Mouse (Mus musculus): ENCODE results near the gene Kcnc1. TPM values are rescaled to one million over a fixed set of nuclear protein-coding genes. Genes with fewer than 3 reads are reported as not detected.

Gene Kcnc1
- 0.69 and 1.1 TPM in 2 replicates for polyA plus RNA-seq (2014; fragmentation: Nextera tagmentation; extraction: Ambion mirVana)

GRCm38 (mm10) chr7:46396231-46396927, at the start of gene Kcnc1:
TSS of gene Kcnc1 (plus strand) at chr7:46396497.
- WGBS, result 0% methylated on average over 11 of the region's 93 CpGs
- H3K9me3 ChIP-seq (ENCODE audit: control insufficient read depth, low read length), result no peaks in the 10 kb centered on the region
- peaks cover 5% of the 10 kb centered on the region; the same call in 1 of the 2 replicates for H3K4me1 ChIP-seq (ENCODE audit: control insufficient read depth, insufficient read depth, low read length)
- H3K9ac ChIP-seq (ENCODE audit: low read depth, low read length), result peak within 1 kb of the TSS; percentile 35; the same call in 1 of the 2 replicates
- H3K27ac ChIP-seq (replicated peaks; ENCODE audit: low read depth, low read length), result no peak within 1 kb of the TSS
- ATAC-seq (ENCODE audit: low read depth) (peak; percentile 84), DNase-seq (ENCODE audit: low spot score) (peak; percentile 85)
- H3K36me3 ChIP-seq (ENCODE audit: control insufficient read depth, insufficient read depth, low read length), result no peaks in the 10 kb centered on the region
- peak within 1 kb of the TSS; percentile 86 for H3K4me2 ChIP-seq (ENCODE audit: low read depth, low read length)
- peaks cover 65% of the 10 kb centered on the region for H3K27me3 ChIP-seq (replicated peaks; ENCODE audit: control insufficient read depth, insufficient read depth, low read length)
- H3K4me3 ChIP-seq (ENCODE audit: low read depth, low read length), result peak within 1 kb of the TSS; percentile 47

- no peaks in the 10 kb centered on the region for H3K4me1 ChIP-seq (ENCODE audit: control insufficient read depth, insufficient read depth, low read length)
- no peak overlapping the region for H3K9ac ChIP-seq (ENCODE audit: low read depth, low read length)
- WGBS, result 88% methylated on average over 2 of the region's 4 CpGs
- H3K9me3 ChIP-seq (ENCODE audit: control insufficient read depth, low read length), result no peaks in the 10 kb centered on the region
- no peaks in the 10 kb centered on the region for H3K36me3 ChIP-seq (ENCODE audit: control insufficient read depth, insufficient read depth, low read length)
- no peak overlapping the region for H3K27ac ChIP-seq (replicated peaks; ENCODE audit: low read depth, low read length)
- peak; percentile 11 for DNase-seq (ENCODE audit: low spot score)
- peaks cover 39% of the 10 kb centered on the region for H3K27me3 ChIP-seq (replicated peaks; ENCODE audit: control insufficient read depth, insufficient read depth, low read length)
- no peak overlapping the region for H3K4me3 ChIP-seq (ENCODE audit: low read depth, low read length)
- no peak for ATAC-seq (ENCODE audit: low read depth)
- no peak overlapping the region for H3K4me2 ChIP-seq (ENCODE audit: low read depth, low read length)
These were observed 48.6 kb upstream of the Kcnc1 start for GRCm38 (mm10) chr7:46347692-46348091.

- H3K4me3 ChIP-seq (ENCODE audit: low read depth, low read length), result no peak overlapping the region
- peak; percentile 47 for DNase-seq (ENCODE audit: low spot score)
- whole genome bisulfite sequencing, result 0% methylated on average over 6 of the region's 36 CpGs
These were observed 47.5 kb upstream of the Kcnc1 start for GRCm38 (mm10) chr7:46348813-46349212.

GRCm38 (mm10) chr7:46350119-46350702, 46.1 kb upstream of the Kcnc1 start:
- no peak for ATAC-seq (ENCODE audit: low read depth)
- 45% methylated on average over 6 of the region's 9 CpGs for WGBS
- no peaks in the 10 kb centered on the region for H3K9me3 ChIP-seq (ENCODE audit: control insufficient read depth, low read length)

More at GRCm38 (mm10) chr7:46348813-46349212, 47.5 kb upstream of the Kcnc1 start:
- no peak overlapping the region for H3K9ac ChIP-seq (ENCODE audit: low read depth, low read length)
- peaks cover 39% of the 10 kb centered on the region for H3K27me3 ChIP-seq (replicated peaks; ENCODE audit: control insufficient read depth, insufficient read depth, low read length)
- no peaks in the 10 kb centered on the region for H3K4me1 ChIP-seq (ENCODE audit: control insufficient read depth, insufficient read depth, low read length)
- peak; percentile 58 for ATAC-seq (ENCODE audit: low read depth)
- no peak overlapping the region for H3K4me2 ChIP-seq (ENCODE audit: low read depth, low read length)
- no peaks in the 10 kb centered on the region for H3K9me3 ChIP-seq (ENCODE audit: control insufficient read depth, low read length)
- no peak overlapping the region for H3K27ac ChIP-seq (replicated peaks; ENCODE audit: low read depth, low read length)
- H3K36me3 ChIP-seq (ENCODE audit: control insufficient read depth, insufficient read depth, low read length), result no peaks in the 10 kb centered on the region

GRCm38 (mm10) chr7:46352748-46353147, 43.5 kb upstream of the Kcnc1 start:
- Histone ChIP-seq H3K9me3 (ENCODE audit: control insufficient read depth, low read length) (no peaks in the 10 kb centered on the region), H3K4me3 (ENCODE audit: low read depth, low read length) (no peak overlapping the region), H3K27me3 (replicated peaks; ENCODE audit: control insufficient read depth, insufficient read depth, low read length) (peaks cover 34% of the 10 kb centered on the region), H3K4me2 (ENCODE audit: low read depth, low read length) (no peak overlapping the region), H3K9ac (ENCODE audit: low read depth, low read length) (no peak overlapping the region), H3K4me1 (ENCODE audit: control insufficient read depth, insufficient read depth, low read length) (no peaks in the 10 kb centered on the region), H3K27ac (replicated peaks; ENCODE audit: low read depth, low read length) (no peak overlapping the region), H3K36me3 (ENCODE audit: control insufficient read depth, insufficient read depth, low read length) (no peaks in the 10 kb centered on the region)
- ATAC-seq (ENCODE audit: low read depth), result peak; percentile 39; the same call in 1 of the 2 replicates
- WGBS, result 68% methylated on average over 2 of the region's 2 CpGs
- peak; percentile 24 for DNase-seq (ENCODE audit: low spot score)

More at GRCm38 (mm10) chr7:46350119-46350702, 46.1 kb upstream of the Kcnc1 start:
- Histone ChIP-seq H3K36me3 (ENCODE audit: control insufficient read depth, insufficient read depth, low read length) (no peaks in the 10 kb centered on the region), H3K9ac (ENCODE audit: low read depth, low read length) (no peak overlapping the region), H3K4me2 (ENCODE audit: low read depth, low read length) (no peak overlapping the region), H3K27me3 (replicated peaks; ENCODE audit: control insufficient read depth, insufficient read depth, low read length) (peaks cover 39% of the 10 kb centered on the region), H3K27ac (replicated peaks; ENCODE audit: low read depth, low read length) (no peak overlapping the region), H3K4me1 (ENCODE audit: control insufficient read depth, insufficient read depth, low read length) (no peaks in the 10 kb centered on the region), H3K4me3 (ENCODE audit: low read depth, low read length) (no peak overlapping the region)
- peak; percentile 4 for DNase-seq (ENCODE audit: low spot score)

- DNase-seq (ENCODE audit: low spot score) (peak; percentile 81), ATAC-seq (ENCODE audit: low read depth) (peak; percentile 88)
- Histone ChIP-seq H3K27ac (replicated peaks; ENCODE audit: low read depth, low read length) (no peak overlapping the region), H3K36me3 (ENCODE audit: control insufficient read depth, insufficient read depth, low read length) (no peaks in the 10 kb centered on the region), H3K9ac (ENCODE audit: low read depth, low read length) (no peak overlapping the region), H3K4me1 (ENCODE audit: control insufficient read depth, insufficient read depth, low read length) (no peaks in the 10 kb centered on the region), H3K4me3 (ENCODE audit: low read depth, low read length) (no peak overlapping the region), H3K4me2 (ENCODE audit: low read depth, low read length) (no peak overlapping the region), H3K9me3 (ENCODE audit: control insufficient read depth, low read length) (no peaks in the 10 kb centered on the region), H3K27me3 (replicated peaks; ENCODE audit: control insufficient read depth, insufficient read depth, low read length) (peaks cover 30% of the 10 kb centered on the region)
- WGBS, result 23% methylated on average over 7 of the region's 8 CpGs
These were observed 43.1 kb upstream of the Kcnc1 start for GRCm38 (mm10) chr7:46353216-46353615.

- no peak for DNase-seq (ENCODE audit: low spot score)
- Histone ChIP-seq H3K4me3 (ENCODE audit: low read depth, low read length) (no peak overlapping the region), H3K4me1 (ENCODE audit: control insufficient read depth, insufficient read depth, low read length) (no peaks in the 10 kb centered on the region), H3K27ac (replicated peaks; ENCODE audit: low read depth, low read length) (no peak overlapping the region), H3K4me2 (ENCODE audit: low read depth, low read length) (no peak overlapping the region), H3K9me3 (ENCODE audit: control insufficient read depth, low read length) (no peaks in the 10 kb centered on the region), H3K36me3 (ENCODE audit: control insufficient read depth, insufficient read depth, low read length) (no peaks in the 10 kb centered on the region), H3K9ac (ENCODE audit: low read depth, low read length) (no peak overlapping the region), H3K27me3 (replicated peaks; ENCODE audit: control insufficient read depth, insufficient read depth, low read length) (peaks cover 24% of the 10 kb centered on the region)
- no peak for ATAC-seq (ENCODE audit: low read depth)
- WGBS, result 36% methylated on average over 4 of the region's 4 CpGs
These were observed 42.4 kb upstream of the Kcnc1 start for GRCm38 (mm10) chr7:46353875-46354274.

- H3K4me1 ChIP-seq (ENCODE audit: control insufficient read depth, insufficient read depth, low read length), result no peaks in the 10 kb centered on the region
- H3K9ac ChIP-seq (ENCODE audit: low read depth, low read length), result no peak overlapping the region
- H3K36me3 ChIP-seq (ENCODE audit: control insufficient read depth, insufficient read depth, low read length), result no peaks in the 10 kb centered on the region
- no peak for ATAC-seq (ENCODE audit: low read depth)
- no peak overlapping the region for H3K27ac ChIP-seq (replicated peaks; ENCODE audit: low read depth, low read length)
- H3K9me3 ChIP-seq (ENCODE audit: control insufficient read depth, low read length), result no peaks in the 10 kb centered on the region
- H3K4me3 ChIP-seq (ENCODE audit: low read depth, low read length), result no peak overlapping the region
- H3K27me3 ChIP-seq (replicated peaks; ENCODE audit: control insufficient read depth, insufficient read depth, low read length), result no peaks in the 10 kb centered on the region
- DNase-seq (ENCODE audit: low spot score), result no peak
- no peak overlapping the region for H3K4me2 ChIP-seq (ENCODE audit: low read depth, low read length)
These were observed 34.5 kb upstream of the Kcnc1 start for GRCm38 (mm10) chr7:46361776-46362175.
